Mouse (Mus musculus): Measurements from ENCODE around the gene Ikzf4.

Gene Ikzf4

GRCm38 (mm10) chr10:128645111-128646011, at the start of gene Ikzf4:
Gene Ikzf4, minus strand, starts transcription at chr10:128645991.
- no peak for DNase-seq (ENCODE audit: low spot score)

- DNase-seq (ENCODE audit: low spot score) = no peak
Observed at GRCm38 (mm10) chr10:128695411-128695991, 49.7 kb upstream of the Ikzf4 start.

DNA sequence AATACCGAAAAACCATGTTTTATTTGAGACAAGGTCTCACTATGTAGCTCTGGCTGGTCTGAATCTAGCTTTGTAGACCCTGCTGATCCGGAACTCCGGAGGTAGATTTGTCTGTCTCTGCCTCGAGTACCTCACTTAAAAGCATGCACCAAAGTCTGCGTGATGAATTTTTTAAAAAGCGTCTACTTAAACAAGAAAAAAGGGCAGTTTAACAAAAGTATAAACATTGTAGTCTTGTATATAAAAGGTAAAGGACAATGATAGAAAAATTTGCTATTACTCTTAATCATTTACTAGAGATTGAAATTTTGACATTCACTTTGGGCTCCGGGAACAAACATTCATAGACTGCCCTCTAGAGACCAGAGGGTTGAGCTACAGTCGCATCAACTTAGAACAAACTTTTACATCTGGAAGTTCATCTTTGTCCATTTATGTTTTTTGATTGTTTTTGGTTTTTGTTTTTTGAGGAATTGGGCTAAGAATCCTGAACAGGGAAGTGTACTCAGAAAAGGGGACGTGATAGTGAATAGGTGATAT, 28.7 kb upstream of the Ikzf4 start:
- DNase-seq (ENCODE audit: low spot score) = no peak

GRCm38 (mm10) chr10:128673763-128674468, 28.1 kb upstream of the Ikzf4 start, which contains the start of gene Suox:
Gene Suox, minus strand, starts transcription at chr10:128674073.
- peak; percentile 83 for DNase-seq (ENCODE audit: low spot score)

DNA sequence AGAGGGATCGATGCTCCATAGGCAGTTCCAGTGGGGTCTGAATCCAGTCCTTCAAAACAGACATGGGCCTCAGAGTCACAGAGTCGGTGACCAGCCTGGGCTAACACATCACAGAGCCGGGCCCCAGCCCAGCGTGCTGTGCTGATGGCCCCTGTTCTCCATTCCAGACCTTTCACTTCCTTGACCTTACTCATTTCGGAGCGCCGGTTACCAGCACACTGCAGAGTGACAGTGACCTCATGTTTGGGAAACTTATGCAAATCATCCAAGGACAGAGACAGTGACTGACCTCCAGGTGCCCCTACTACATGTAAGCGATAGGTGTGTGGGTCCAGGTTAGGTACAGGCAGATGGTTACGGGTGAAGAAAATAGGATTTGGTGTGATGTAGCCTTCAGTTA, 25.4 kb upstream of the Ikzf4 start:
- no peak for DNase-seq (ENCODE audit: low spot score)

DNA sequence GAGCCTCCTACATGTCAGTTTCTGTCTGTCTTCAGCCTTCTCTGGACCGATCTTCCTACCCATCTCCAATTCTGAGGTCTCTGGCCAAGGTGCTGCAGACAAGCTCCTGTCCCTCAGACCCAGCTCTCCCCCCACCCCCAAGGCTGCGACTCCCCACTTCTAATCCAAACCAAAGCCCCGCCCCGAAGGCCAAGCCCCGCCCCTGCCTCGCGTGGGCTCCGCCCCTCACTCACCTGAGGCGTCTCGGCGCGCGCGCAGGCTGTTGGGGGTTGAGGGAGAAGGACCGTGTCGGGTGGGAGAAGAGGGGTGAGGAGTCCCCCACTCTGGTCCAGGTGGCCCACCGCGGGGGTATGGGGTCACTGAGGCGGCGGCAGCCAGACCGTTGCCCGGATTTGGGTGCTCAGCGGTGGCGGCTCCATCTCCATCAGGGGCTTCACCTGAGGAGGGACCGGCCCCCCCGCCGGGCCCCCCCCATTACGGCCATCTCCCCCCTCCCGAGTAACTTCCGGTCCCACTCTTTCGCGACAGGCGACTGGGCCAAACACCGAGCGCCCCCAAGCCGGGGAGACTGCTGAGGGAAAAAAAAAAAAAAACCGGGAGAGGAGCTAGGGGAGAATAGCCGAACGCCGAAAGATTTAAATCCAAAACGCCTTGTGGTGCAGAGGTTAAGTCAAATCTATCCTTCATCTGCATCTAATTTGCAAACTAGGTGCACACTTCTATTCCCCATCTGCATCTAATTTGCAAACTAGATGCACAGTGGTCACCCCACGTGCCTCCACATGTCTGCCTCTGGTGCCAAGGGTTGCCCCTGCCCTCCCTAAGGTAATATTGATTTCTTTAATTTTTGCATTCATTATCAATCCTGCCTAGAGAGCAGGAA, 23.2 kb upstream of the Ikzf4 start:
- peak; percentile 61 for DNase-seq (ENCODE audit: low spot score)

GRCm38 (mm10) chr10:128665806-128666205, 20.0 kb upstream of the Ikzf4 start:
- DNase-seq (ENCODE audit: low spot score) = no peak

DNA sequence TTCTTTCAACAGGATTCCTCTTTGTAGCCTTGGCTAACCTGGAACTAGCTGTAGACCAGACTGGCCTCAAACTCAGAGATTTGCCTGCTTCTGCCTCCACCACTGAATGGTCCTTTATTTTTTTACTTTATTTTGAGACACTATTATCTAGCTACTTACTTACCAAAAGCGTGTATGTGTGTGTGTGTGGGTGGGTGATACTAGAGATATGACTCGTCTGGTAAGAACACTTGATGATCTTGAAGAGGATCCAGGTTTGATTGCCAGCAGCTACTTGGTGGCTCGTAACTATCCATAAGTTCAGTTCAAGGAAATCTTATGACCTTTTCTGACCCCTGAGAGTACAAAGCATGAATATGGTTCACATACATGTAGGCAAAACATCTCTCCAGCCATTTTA, 19.5 kb upstream of the Ikzf4 start:
- no peak for DNase-seq (ENCODE audit: low spot score)

GRCm38 (mm10) chr10:128664808-128665207, 19.0 kb upstream of the Ikzf4 start:
- no peak for DNase-seq (ENCODE audit: low spot score)

GRCm38 (mm10) chr10:128663441-128664220, 17.8 kb upstream of the Ikzf4 start:
- no peak for DNase-seq (ENCODE audit: low spot score)

- no peak for DNase-seq (ENCODE audit: low spot score)
Observed at GRCm38 (mm10) chr10:128662465-128662864, 16.7 kb upstream of the Ikzf4 start.

DNA sequence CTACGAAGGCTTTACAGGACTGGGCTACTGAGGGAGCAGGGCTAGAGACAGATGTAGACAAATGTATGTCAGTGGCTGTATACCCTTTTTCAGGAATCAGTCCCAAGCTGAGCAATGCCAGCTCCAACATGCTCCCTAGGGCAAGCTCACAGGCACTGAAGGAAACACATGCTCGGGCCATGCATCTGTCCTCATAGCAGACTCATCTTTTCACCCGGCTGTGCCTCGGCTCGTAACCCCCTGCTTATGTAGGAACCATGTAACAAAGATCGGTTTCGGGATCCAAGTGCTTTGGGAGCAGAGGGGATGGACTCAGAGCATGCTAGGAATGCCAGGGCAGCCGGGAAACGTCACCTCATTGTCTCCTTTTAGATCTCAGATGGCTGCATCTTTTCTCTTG, 13.7 kb upstream of the Ikzf4 start:
- no peak for DNase-seq (ENCODE audit: low spot score)

GRCm38 (mm10) chr10:128657844-128658243, 12.1 kb upstream of the Ikzf4 start:
- DNase-seq (ENCODE audit: low spot score) = no peak

GRCm38 (mm10) chr10:128656731-128657130, 10.9 kb upstream of the Ikzf4 start:
- no peak for DNase-seq (ENCODE audit: low spot score)

- DNase-seq (ENCODE audit: low spot score) = no peak
Observed at GRCm38 (mm10) chr10:128655254-128655653, 9.5 kb upstream of the Ikzf4 start.

- DNase-seq (ENCODE audit: low spot score) = no peak
Observed at GRCm38 (mm10) chr10:128653866-128654265, 8.1 kb upstream of the Ikzf4 start.

- no peak for DNase-seq (ENCODE audit: low spot score)
Observed at GRCm38 (mm10) chr10:128646139-128647089, 623 bp upstream of the Ikzf4 start.

GRCm38 (mm10) chr10:128642749-128643148, 3.0 kb downstream of the Ikzf4 start:
- no peak for DNase-seq (ENCODE audit: low spot score)

DNA sequence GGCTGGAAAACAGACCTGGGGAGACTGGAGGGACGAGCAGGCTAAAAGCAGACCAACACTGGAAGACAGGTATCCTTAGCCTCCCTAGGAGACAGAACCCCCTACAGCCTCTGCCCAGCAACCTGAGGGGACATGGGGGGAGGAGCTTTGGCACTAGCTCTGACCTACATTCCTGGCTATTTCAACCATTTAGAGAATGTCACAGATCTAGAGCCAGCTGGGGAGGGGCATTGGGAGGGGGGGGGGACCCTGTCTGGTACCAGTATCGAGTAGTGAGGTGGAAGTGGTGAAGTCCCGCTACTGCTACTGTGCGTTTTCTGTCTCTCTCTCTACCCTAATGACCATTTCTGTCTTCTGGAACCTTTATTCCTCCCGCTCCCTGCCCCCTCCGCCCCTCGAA, 3.9 kb downstream of the Ikzf4 start:
- DNase-seq (ENCODE audit: low spot score) = no peak

DNA sequence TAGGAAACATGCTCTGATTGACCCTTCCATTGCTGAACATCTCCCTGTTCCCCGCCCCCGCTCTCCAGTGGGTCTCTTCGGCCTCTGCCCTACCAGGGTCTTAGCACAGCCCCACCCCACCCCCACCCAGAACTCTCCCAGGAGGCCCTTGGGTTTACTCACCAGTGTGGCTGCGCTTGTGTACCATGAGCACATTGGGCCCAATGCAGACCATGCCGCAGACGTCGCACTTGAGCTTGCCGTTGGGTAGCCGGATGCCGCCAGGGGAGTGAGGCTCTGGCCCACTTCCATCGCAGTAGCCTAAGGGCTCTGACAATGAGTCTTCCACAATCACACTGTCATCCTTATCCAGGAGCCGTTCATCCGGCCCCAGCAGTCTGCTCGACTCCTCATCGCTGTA, 4.9 kb downstream of the Ikzf4 start:
- DNase-seq (ENCODE audit: low spot score) = no peak

Data from spleen, adult 12 weeks (tissue).